Comparison of ENCODE assay signal across 8 mouse cellular contexts in genomic region chr1:39867966-39868593, GRCm38 (mm10). TPM values are rescaled to one million over a fixed set of nuclear protein-coding genes. Genes with fewer than 3 reads are reported as not detected.
A peak's percentile ranks its signal among the peaks of the same experiment; 100 is the strongest.
DNase-seq lines count a peak whose midpoint lies in the region; ATAC-seq and TF ChIP-seq lines count a peak whose summit lies in the region.

No protein-coding gene starts in this region.

- H3K9me3 ChIP-seq in hindbrain, embryonic 16.5 days (ENCODE audit: control insufficient read depth, low read length), result no peaks in the 10 kb centered on the region
- no peaks in the 10 kb centered on the region for H3K9me3 ChIP-seq in hindbrain, embryonic 14.5 days (ENCODE audit: control insufficient read depth, low read length)
- H3K9me3 ChIP-seq in liver, embryonic 12.5 days (replicated peaks), result no peaks in the 10 kb centered on the region
- no peaks in the 10 kb centered on the region for H3K9me3 ChIP-seq in forebrain, embryonic 11.5 days (ENCODE audit: control insufficient read depth, low read length)

- 0 out of 2 replicates have a peak overlapping the region, but pooled peaks have one; percentile 4 for H3K27ac ChIP-seq in hindbrain, embryonic 16.5 days (ENCODE audit: low read depth, low read length)
- H3K27ac ChIP-seq in hindbrain, embryonic 14.5 days, result no peak overlapping the region
- peak overlapping the region; percentile 47; the same call in 1 of the 2 replicates for H3K27ac ChIP-seq in embryonic fibroblast, embryonic 13.5 days (ENCODE audit: insufficient read depth, low read length)
- H3K27ac ChIP-seq in liver, embryonic 12.5 days, result peak overlapping the region; percentile 60; the same call in 1 of the 2 replicates
- H3K27ac ChIP-seq in forebrain, embryonic 11.5 days (ENCODE audit: low read depth, low read length), result no peak overlapping the region

- peaks cover 7% of the 10 kb centered on the region for H3K4me1 ChIP-seq in hindbrain, embryonic 16.5 days (ENCODE audit: control insufficient read depth, insufficient read depth, low read depth, low read length)
- 0 out of 2 replicates have a peak, but pooled peaks cover 7% of the 10 kb centered on the region for H3K4me1 ChIP-seq in hindbrain, embryonic 14.5 days (replicated peaks; ENCODE audit: control insufficient read depth, insufficient read depth, low read length)
- H3K4me1 ChIP-seq in embryonic fibroblast, embryonic 13.5 days (ENCODE audit: control insufficient read depth, insufficient read depth, low read length), result peaks cover 14% of the 10 kb centered on the region
- peaks cover 41% of the 10 kb centered on the region for H3K4me1 ChIP-seq in liver, embryonic 12.5 days
- H3K4me1 ChIP-seq in forebrain, embryonic 11.5 days (replicated peaks; ENCODE audit: control insufficient read depth, insufficient read depth, low read length), result no peaks in the 10 kb centered on the region

- H3K9ac ChIP-seq in hindbrain, embryonic 16.5 days (ENCODE audit: low read depth, low read length), result no peak overlapping the region
- no peak overlapping the region for H3K9ac ChIP-seq in hindbrain, embryonic 14.5 days
- no peak overlapping the region for H3K9ac ChIP-seq in liver, embryonic 12.5 days
- H3K9ac ChIP-seq in forebrain, embryonic 11.5 days (ENCODE audit: low read length), result no peak overlapping the region

- TF ChIP-seq CTCF in embryonic fibroblast, embryonic 13.5 days (IDR thresholded peaks at IDR 0.05; ENCODE audit: borderline replicate concordance, insufficient read depth, low read length), result no peak

- H3K27me3 ChIP-seq in hindbrain, embryonic 16.5 days (replicated peaks; ENCODE audit: control insufficient read depth, insufficient read depth, low read length), result no peaks in the 10 kb centered on the region
- H3K27me3 ChIP-seq in hindbrain, embryonic 14.5 days (ENCODE audit: control insufficient read depth, insufficient read depth, low read length), result no peaks in the 10 kb centered on the region
- 0 out of 2 replicates have a peak, but pooled peaks cover 3% of the 10 kb centered on the region for H3K27me3 ChIP-seq in liver, embryonic 12.5 days (replicated peaks)
- H3K27me3 ChIP-seq in forebrain, embryonic 11.5 days (ENCODE audit: control insufficient read depth, insufficient read depth, low read length), result no peaks in the 10 kb centered on the region

- 52% methylated on average over 6 of the region's 6 CpGs for WGBS in hindbrain, embryonic 16.5 days
- WGBS in hindbrain, embryonic 14.5 days, result 48% methylated on average over 6 of the region's 6 CpGs
- WGBS in liver, embryonic 12.5 days (ENCODE audit: insufficient replicate concordance), result 25% methylated on average over 6 of the region's 6 CpGs
- WGBS in forebrain, embryonic 11.5 days, result 63% methylated on average over 6 of the region's 6 CpGs

- DNase-seq in hindbrain, embryonic 14.5 days (ENCODE audit: low spot score), result no peak
- peak; percentile 37 for DNase-seq in hindlimb bud, embryonic 11.5 days (ENCODE audit: extremely low spot score, low read depth, low spot score)
- no peak for DNase-seq in urinary bladder, postnatal 10 days (ENCODE audit: low spot score)
- no peak for DNase-seq in layer of hippocampus, postnatal 36 days
- no peak for DNase-seq in forebrain, embryonic 11.5 days (ENCODE audit: low spot score)

- TF ChIP-seq POLR2A in embryonic fibroblast, embryonic 13.5 days (IDR thresholded peaks at IDR 0.05; ENCODE audit: low read depth, low read length), result no peak

- no peaks in the 10 kb centered on the region for H3K36me3 ChIP-seq in hindbrain, embryonic 16.5 days (ENCODE audit: control insufficient read depth, insufficient read depth, low read length)
- no peaks in the 10 kb centered on the region for H3K36me3 ChIP-seq in hindbrain, embryonic 14.5 days (replicated peaks; ENCODE audit: control insufficient read depth, insufficient read depth)
- H3K36me3 ChIP-seq in liver, embryonic 12.5 days, result no peaks in the 10 kb centered on the region
- H3K36me3 ChIP-seq in forebrain, embryonic 11.5 days (ENCODE audit: control insufficient read depth, insufficient read depth, low read length), result no peaks in the 10 kb centered on the region

- no peak overlapping the region for H3K4me2 ChIP-seq in hindbrain, embryonic 16.5 days (ENCODE audit: low read length)
- no peak overlapping the region for H3K4me2 ChIP-seq in hindbrain, embryonic 14.5 days (replicated peaks)
- peak overlapping the region; percentile 23 for H3K4me2 ChIP-seq in liver, embryonic 12.5 days
- no peak overlapping the region for H3K4me2 ChIP-seq in forebrain, embryonic 11.5 days (ENCODE audit: low read depth, low read length, severe bottlenecking)

- H3K4me3 ChIP-seq in hindbrain, embryonic 16.5 days (ENCODE audit: low read length), result no peak overlapping the region
- H3K4me3 ChIP-seq in hindbrain, embryonic 14.5 days (replicated peaks; ENCODE audit: low read length), result no peak overlapping the region
- H3K4me3 ChIP-seq in embryonic fibroblast, embryonic 13.5 days (ENCODE audit: insufficient read depth, low read length), result no peak overlapping the region
- H3K4me3 ChIP-seq in liver, embryonic 12.5 days, result no peak overlapping the region
- no peak overlapping the region for H3K4me3 ChIP-seq in forebrain, embryonic 11.5 days (ENCODE audit: low read depth, low read length)

- ATAC-seq in hindbrain, embryonic 16.5 days, result no peak
- no peak for ATAC-seq in hindbrain, embryonic 14.5 days (ENCODE audit: low FRiP score)
- ATAC-seq in liver, embryonic 12.5 days, result peak; percentile 45
- ATAC-seq in forebrain, embryonic 11.5 days (replicated peaks; ENCODE audit: low FRiP score), result no peak

RNA-seq across cellular contexts. Expression of gene Map4k4, which starts 32.6 kb away (rescaled TPM):
- polyA plus RNA-seq in hindbrain, embryonic 16.5 days (2015; fragmentation: Nextera tagmentation; extraction: Ambion mirVana), result 21.7 and 22.1 TPM in 2 replicates
- polyA plus RNA-seq in hindbrain, embryonic 14.5 days (2014; fragmentation: Nextera tagmentation; extraction: Ambion mirVana), result 46.5 and 51.2 TPM in 2 replicates
- 259 and 286 TPM in 2 replicates for polyA plus RNA-seq in embryonic fibroblast, embryonic 13.5 days (2011; ENCODE audit: insufficient read length, low read depth, missing spikeins)
- 8.8 and 9.7 TPM in 2 replicates for polyA plus RNA-seq in liver, embryonic 12.5 days (2016; fragmentation: Nextera tagmentation; extraction: Ambion mirVana)
- 100 to 1,000 TPM; 146 to 166 TPM for total RNA-seq in layer of hippocampus, postnatal 36 days (2021)
- polyA plus RNA-seq in forebrain, embryonic 11.5 days (2014; fragmentation: Nextera tagmentation; extraction: Ambion mirVana), result 52.4 and 58.2 TPM in 2 replicates

Comparison
In these comparisons a context has a peak if more than half of its experiments do, and no peak if none do; other contexts are left out.
1. H3K27ac ChIP-seq: peak in hindbrain, embryonic 16.5 days (single experiment), embryonic fibroblast, embryonic 13.5 days (single experiment) and liver, embryonic 12.5 days (single experiment); none in hindbrain, embryonic 14.5 days (single experiment) and forebrain, embryonic 11.5 days (single experiment).